Mouse (Mus musculus): ENCODE data around the gene Thap8.

DNA sequence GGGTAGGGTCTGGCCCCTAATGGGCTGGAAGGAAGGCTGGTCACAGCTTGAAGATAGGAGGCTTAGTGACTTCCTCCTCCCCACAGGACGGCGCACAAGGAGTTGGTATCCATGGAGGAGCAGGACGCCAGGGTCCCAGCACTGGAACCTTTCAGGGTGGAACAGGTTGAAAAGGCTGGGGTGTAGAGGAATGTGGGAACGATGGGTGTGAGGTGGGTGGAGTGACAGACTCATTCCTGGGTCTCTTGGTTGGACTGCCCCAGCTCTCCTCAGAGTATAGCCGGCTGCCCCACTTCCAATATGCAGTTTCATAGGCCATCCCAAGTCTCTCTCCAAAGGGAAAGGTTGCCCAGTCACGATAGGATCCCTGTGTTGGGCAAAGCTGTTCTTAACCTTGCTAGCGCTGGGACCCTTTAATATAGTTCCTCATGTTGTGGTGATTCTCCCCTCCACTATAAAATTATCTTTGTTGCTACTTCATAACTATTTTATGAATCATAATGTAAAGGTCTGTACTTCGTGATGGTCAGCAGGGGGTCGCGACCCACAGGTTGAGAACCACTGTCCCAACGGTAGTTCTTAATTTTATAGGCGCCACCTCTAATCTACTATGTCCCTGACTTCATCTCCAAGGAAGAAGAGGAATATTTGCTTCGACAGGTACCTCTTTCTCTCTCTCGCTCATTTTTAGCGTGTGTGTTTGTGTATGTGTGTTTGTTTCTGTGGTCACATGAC lies 29.7 kb downstream of the Thap8 start:
- no peak for TF ChIP-seq POLR2A (IDR thresholded peaks at IDR 0.05; ENCODE audit: extremely low read depth, insufficient read depth, low read length)
- TF ChIP-seq CTCF (IDR thresholded peaks at IDR 0.05; ENCODE audit: low read depth, low read length), result no peak
